Mouse (Mus musculus): Measurements from ENCODE around the gene Ndufb5.
"Not testable (repeated sequence)": the region's sequence is repeated elsewhere in the genome, so short reads cannot be mapped to it uniquely, and the experiment has no call there.

The Ndufb5 gene

GRCm38 (mm10) chr3:32725951-32726350 is 10.8 kb upstream of the Ndufb5 start:
- DNase-seq (ENCODE audit: extremely low spot score): no peak

DNA sequence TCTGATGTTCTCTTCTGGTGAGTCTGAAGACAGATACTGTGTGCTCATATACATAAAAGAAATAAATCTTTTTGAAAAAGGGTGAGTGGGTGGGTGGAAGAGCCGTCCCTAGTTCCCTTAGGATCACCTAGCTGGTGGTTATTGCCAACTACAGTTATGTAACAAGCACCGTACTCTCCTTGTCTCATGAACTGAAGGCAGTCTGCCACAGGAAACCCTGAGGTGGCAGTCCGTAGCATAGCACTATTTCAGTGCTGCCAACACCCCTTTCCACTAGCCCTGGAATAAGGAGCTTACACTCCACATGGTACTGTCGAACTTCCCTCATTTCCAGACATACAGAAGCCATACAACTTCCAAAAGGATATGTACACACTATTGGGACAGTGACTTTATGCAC is 8.9 kb upstream of the Ndufb5 start:
- DNase-seq (ENCODE audit: extremely low spot score): no peak

DNA sequence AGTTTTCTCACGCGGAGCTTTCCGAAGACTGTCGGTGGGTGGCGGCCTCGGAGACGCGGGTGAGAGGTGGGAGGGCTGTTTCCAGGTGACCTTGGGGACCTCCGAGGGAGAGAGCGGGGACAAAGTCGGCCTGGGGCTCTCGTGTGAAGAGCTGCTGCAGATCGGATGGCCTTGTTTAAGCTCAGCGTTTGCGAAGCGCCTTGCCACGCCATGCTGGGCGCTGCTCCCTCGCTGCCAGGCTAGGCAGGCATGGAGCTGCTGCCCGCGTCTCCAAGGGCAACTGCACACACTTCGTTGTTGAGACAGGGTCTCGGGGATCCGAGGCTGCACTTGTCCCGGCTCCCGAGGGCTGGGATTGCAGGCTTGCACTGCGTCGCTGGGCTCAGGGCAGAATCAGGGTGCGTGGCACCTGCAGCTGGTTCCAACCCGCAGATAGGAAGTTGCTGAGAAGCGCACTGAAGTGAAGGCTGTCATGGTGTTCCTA is 424 bp downstream of the Ndufb5 start, which contains the start of gene Mrpl47:
Gene Mrpl47, minus strand, starts transcription at position 434 of the 484 bp plus-strand sequence.
- DNase-seq (ENCODE audit: extremely low spot score): no peak

- no peak for DNase-seq (ENCODE audit: extremely low spot score)
These were observed 1.8 kb downstream of the Ndufb5 start for GRCm38 (mm10) chr3:32738549-32738948.

- DNase-seq (ENCODE audit: extremely low spot score): no peak
These were observed 5.5 kb downstream of the Ndufb5 start for GRCm38 (mm10) chr3:32742276-32742780.

GRCm38 (mm10) chr3:32745001-32745400 is 8.2 kb downstream of the Ndufb5 start:
- no peak for DNase-seq (ENCODE audit: extremely low spot score)

DNA sequence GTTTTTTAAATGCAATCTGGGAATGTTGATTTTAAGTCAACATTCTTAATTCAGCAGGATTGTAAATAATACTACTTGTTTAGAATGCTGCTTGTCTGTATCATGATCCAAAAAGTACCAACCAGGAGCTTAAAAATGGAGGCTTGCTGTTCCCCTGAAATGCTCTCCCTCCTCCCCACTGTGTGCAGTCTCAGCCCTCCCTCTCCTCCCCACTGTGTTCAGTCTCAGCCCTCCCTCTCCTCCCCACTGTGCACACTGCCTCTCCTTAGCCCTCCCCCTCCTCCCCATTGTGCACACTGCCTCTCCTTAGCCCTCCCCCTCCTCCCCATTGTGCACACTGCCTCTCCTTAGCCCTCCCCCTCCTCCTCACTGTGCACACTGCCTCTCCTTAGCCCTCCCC is 8.6 kb downstream of the Ndufb5 start:
- not testable (repeated sequence) for DNase-seq (ENCODE audit: extremely low spot score)

DNA sequence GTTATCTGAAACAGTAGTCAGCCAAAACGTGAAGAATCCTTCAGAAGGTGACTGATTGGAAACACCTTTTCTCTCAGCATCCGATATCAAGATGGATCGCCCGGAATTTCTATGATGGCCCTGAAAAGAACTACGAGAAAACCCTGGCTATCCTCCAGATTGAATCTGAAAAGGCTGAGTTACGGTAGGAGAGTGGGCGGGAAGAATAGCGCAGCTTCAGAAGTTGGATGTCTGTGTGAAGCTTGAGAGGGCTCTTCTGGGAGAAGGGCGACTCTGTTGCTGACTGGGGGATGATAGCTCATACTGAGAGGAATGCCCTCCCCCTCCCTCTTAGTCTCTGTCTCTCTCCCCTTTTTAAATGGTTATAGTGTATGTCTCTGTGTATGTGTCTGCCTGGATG is 11.6 kb downstream of the Ndufb5 start:
- DNase-seq (ENCODE audit: extremely low spot score): no peak

GRCm38 (mm10) chr3:32749820-32750579 is 13.2 kb downstream of the Ndufb5 start:
- DNase-seq (ENCODE audit: extremely low spot score): no peak

GRCm38 (mm10) chr3:32754384-32754915 is 17.7 kb downstream of the Ndufb5 start:
- DNase-seq (ENCODE audit: extremely low spot score): no peak

- no peak for DNase-seq (ENCODE audit: extremely low spot score)
These were observed 22.4 kb downstream of the Ndufb5 start for GRCm38 (mm10) chr3:32759212-32759611.

DNA sequence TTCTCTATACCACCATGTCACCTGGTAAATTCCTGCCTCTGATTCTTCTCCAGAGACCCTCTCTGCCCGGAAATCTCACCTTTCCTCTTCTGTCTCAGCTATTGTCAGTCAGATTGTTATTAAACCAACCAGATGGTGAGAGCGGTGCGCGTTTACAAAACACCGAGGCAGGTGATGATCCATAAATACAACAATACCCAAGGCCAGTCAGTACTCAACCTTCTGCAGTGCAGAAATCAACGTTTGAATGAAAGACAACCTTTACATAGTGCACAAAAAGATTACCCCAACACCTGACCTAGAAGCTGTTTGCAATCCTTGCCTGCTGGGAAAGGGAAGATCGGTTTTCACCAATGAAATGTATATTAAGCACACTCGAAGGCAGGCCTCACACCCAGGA is 26.2 kb downstream of the Ndufb5 start:
- no peak for DNase-seq (ENCODE audit: extremely low spot score)

- no peak for DNase-seq (ENCODE audit: extremely low spot score)
These were observed 27.1 kb downstream of the Ndufb5 start for GRCm38 (mm10) chr3:32763902-32764301.

DNA sequence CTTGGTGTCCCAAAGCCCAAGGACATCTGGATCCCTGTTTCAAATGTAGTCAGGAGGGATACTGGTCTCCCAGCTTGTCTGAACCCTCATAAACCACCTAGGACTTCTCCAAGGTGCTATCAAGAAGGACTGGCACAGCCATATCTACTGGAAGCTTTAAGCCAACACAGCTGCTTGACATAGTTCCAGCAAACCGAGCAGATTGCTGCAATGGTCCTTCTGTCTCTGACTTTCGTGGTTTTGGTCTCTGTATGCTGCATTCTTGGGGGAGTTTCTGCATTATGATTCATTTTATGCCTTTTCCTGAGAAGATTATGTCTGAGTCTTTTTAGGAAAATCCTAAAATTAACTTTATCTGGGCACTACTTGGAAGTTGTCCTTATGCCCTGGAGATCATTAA is 34.0 kb downstream of the Ndufb5 start:
- DNase-seq (ENCODE audit: extremely low spot score): no peak

Measured in embryo, embryonic 9.5 days (tissue).